In genomic region chr6:34493327-34494095, GRCm38 (mm10) we compare ENCODE assay signal across 9 mouse cellular contexts. TPM values are rescaled to one million over a fixed set of nuclear protein-coding genes. Genes with fewer than 3 reads are reported as not detected.
A peak's percentile ranks its signal among the peaks of the same experiment; 100 is the strongest.
DNase-seq lines count a peak whose midpoint lies in the region; ATAC-seq lines count a peak whose summit lies in the region.
"Had no signal": no experiment of that assay in that cellular context is flagged by ENCODE, and none has a peak within 500 bp of the region (broad histone marks: within the 10 kb centered on the region; RNA-seq: fewer than 3 reads in every experiment).

No protein-coding gene starts in this region.

- H3K36me3 ChIP-seq in kidney, embryonic 15.5 days: 0 out of 2 replicates have a peak, but pooled peaks cover 4% of the 10 kb centered on the region
- peaks cover 15% of the 10 kb centered on the region for H3K36me3 ChIP-seq in hindbrain, embryonic 13.5 days
- H3K36me3 ChIP-seq: hindbrain, embryonic 15.5 days had no signal

- H3K4me2 ChIP-seq in kidney, embryonic 15.5 days: no peak overlapping the region
- no peak overlapping the region for H3K4me2 ChIP-seq in hindbrain, embryonic 13.5 days
- H3K4me2 ChIP-seq: hindbrain, embryonic 15.5 days had no signal

- H3K9me3 ChIP-seq in kidney, embryonic 15.5 days (replicated peaks): no peaks in the 10 kb centered on the region
- H3K9me3 ChIP-seq in hindbrain, embryonic 13.5 days: no peaks in the 10 kb centered on the region
- H3K9me3 ChIP-seq: hindbrain, embryonic 15.5 days had no signal

- H3K4me1 ChIP-seq in kidney, embryonic 15.5 days: peaks cover 35% of the 10 kb centered on the region
- H3K4me1 ChIP-seq in hindbrain, embryonic 13.5 days (replicated peaks): peaks cover 21% of the 10 kb centered on the region

- no peak overlapping the region for H3K9ac ChIP-seq in kidney, embryonic 15.5 days
- H3K9ac ChIP-seq in hindbrain, embryonic 13.5 days: no peak overlapping the region
- H3K9ac ChIP-seq: hindbrain, embryonic 15.5 days had no signal

- 62% methylated on average over 21 of the region's 21 CpGs for WGBS in kidney, embryonic 15.5 days
- WGBS in hindbrain, embryonic 13.5 days: 78% methylated on average over 21 of the region's 21 CpGs

- no peak overlapping the region for H3K4me3 ChIP-seq in kidney, embryonic 15.5 days (replicated peaks)
- no peak overlapping the region for H3K4me3 ChIP-seq in hindbrain, embryonic 13.5 days
- H3K4me3 ChIP-seq: hindbrain, embryonic 15.5 days had no signal

- peak overlapping the region; percentile 56; the same call in 1 of the 2 replicates for H3K27ac ChIP-seq in kidney, embryonic 15.5 days
- H3K27ac ChIP-seq in hindbrain, embryonic 13.5 days: peak overlapping the region; percentile 30; the same call in 1 of the 2 replicates
- H3K27ac ChIP-seq: hindbrain, embryonic 15.5 days; macrophage had no signal

- H3K27me3 ChIP-seq in kidney, embryonic 15.5 days: no peaks in the 10 kb centered on the region
- H3K27me3 ChIP-seq in hindbrain, embryonic 13.5 days: no peaks in the 10 kb centered on the region
- H3K27me3 ChIP-seq: hindbrain, embryonic 15.5 days had no signal

- peak; percentile 62; the same call in 1 of the 2 replicates for ATAC-seq in kidney, embryonic 15.5 days (replicated peaks; ENCODE audit: low FRiP score)
- ATAC-seq in hindbrain, embryonic 13.5 days (ENCODE audit: low FRiP score): no peak

- no peak for DNase-seq in kidney, adult 8-10 months
- peak; percentile 42 for DNase-seq in 416B (ENCODE audit: low read depth)
- DNase-seq in T-cell, adult 2 months (ENCODE audit: low spot score): peak; percentile 5
- no peak for DNase-seq in B cell, adult 2 months
- no peak for DNase-seq in retina, postnatal 1 day

RNA-seq across cellular contexts. Expression of gene Bpgm, which starts 17.5 kb away (rescaled TPM):
- 43.7 and 45.2 TPM in 2 replicates for polyA plus RNA-seq in kidney, embryonic 15.5 days (2015; fragmentation: Nextera tagmentation; extraction: Ambion mirVana)
- 88.0 and 90.9 TPM in 2 replicates for polyA plus RNA-seq in hindbrain, embryonic 13.5 days (2015; fragmentation: Nextera tagmentation; extraction: Ambion mirVana)

Comparison
In these comparisons a context has a peak if more than half of its experiments do, and no peak if none do; other contexts are left out.
1. DNase-seq: peak in 416B (single experiment) and T-cell, adult 2 months (single experiment); none in kidney, adult 8-10 months (0 of 2), B cell, adult 2 months (0 of 2) and retina, postnatal 1 day (single experiment).